Mouse (Mus musculus): ENCODE results near the gene Prom2.

DNA sequence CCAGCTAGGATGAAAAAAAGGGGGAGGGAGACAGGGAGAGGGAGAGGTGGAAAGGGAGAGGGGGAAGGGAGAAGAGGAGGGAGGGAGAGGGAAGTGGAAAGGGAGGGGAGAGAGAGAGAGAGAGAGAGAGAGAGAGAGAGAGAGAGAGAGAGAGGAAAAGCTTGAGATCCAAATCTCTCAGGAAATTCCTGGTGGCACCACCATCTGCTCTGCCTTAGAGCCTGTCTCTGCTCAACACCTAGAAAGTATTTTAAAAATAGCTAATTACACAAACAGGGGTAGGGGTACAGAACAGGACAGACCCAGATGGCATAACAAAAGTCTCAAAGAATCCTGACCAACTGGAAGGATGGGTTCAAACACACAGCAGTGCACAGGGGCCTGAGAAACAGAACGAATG is 9.2 kb upstream of the Prom2 start:
- TF ChIP-seq CTCF (IDR thresholded peaks at IDR 0.05; ENCODE audit: borderline replicate concordance, insufficient read depth, low read depth, low read length) = no peak
- TF ChIP-seq POLR2A (IDR thresholded peaks at IDR 0.05; ENCODE audit: borderline replicate concordance, insufficient read depth, low read length) = no peak
